Mouse (Mus musculus): ENCODE results near the gene Ssbp4. TPM values are rescaled to one million over a fixed set of nuclear protein-coding genes. Genes with fewer than 3 reads are reported as not detected.

The Ssbp4 gene
- total RNA-seq (2012; rRNA removed), result 80.2 and 84.9 TPM in 2 replicates
- 100 to 1,000 TPM in 1 of 2 experiments, not detected in 1; 212 TPM for polyA plus RNA-seq (2012; ENCODE audit: insufficient read depth in 1 of 2, insufficient read length in 2 of 2, low read depth in 1 of 2, low replicate concordance in 2 of 2, missing spikeins in 1 of 2)

- peaks cover 0 to 8% of the 10 kb centered on the region in 2 experiments; a peak in 3 of 4 replicates for H3K4me1 ChIP-seq (ENCODE audit: control insufficient read depth in 1 of 2, insufficient read depth in 2 of 2, low read length in 2 of 2)
- H3K36me3 ChIP-seq (ENCODE audit: control insufficient read depth in 1 of 2, insufficient read depth in 2 of 2, low read length in 2 of 2), result no peaks in the 10 kb centered on the region; a peak in 1 of 4 replicates
Measured at GRCm38 (mm10) chr8:70608749-70609367, at the start of gene Ssbp4. Gene Ssbp4 (minus strand): TSS chr8:70608872.

GRCm38 (mm10) chr8:70657739-70658138 is 49.1 kb upstream of the Ssbp4 start:
- Histone ChIP-seq H3K4me1 (ENCODE audit: control insufficient read depth in 1 of 2, insufficient read depth in 2 of 2, low read length in 2 of 2) (peaks cover 4 to 9% of the 10 kb centered on the region in 2 experiments; a peak in 3 of 4 replicates), H3K27me3 (ENCODE audit: control insufficient read depth in 1 of 2, insufficient read depth in 2 of 2, low read length in 2 of 2) (no peaks in the 10 kb centered on the region), H3K9me3 (replicated peaks; ENCODE audit: insufficient read depth, low read length) (no peaks in the 10 kb centered on the region), H3K27ac (ENCODE audit: control insufficient read depth, low read depth, low read length) (no peak overlapping the region), H3K4me3 (ENCODE audit: control insufficient read depth in 1 of 2, insufficient read depth in 1 of 2, low read depth in 2 of 2, low read length in 2 of 2) (no peak overlapping the region), H3K9ac (ENCODE audit: control insufficient read depth, low read depth, low read length, poor library complexity, severe bottlenecking) (no peak overlapping the region), H3K36me3 (ENCODE audit: control insufficient read depth in 1 of 2, insufficient read depth in 2 of 2, low read length in 2 of 2) (no peaks in the 10 kb centered on the region), H3K79me2 (ENCODE audit: control insufficient read depth, insufficient read depth, low read length, poor library complexity) (no peaks in the 10 kb centered on the region)
- TF ChIP-seq MYC (IDR thresholded peaks at IDR 0.05; ENCODE audit: low read depth, low read length) (no peak), ZMIZ1 (IDR thresholded peaks at IDR 0.05; ENCODE audit: low read depth, low read length) (no peak), TBP (IDR thresholded peaks at IDR 0.05; ENCODE audit: low read depth, low read length) (no peak), CHD1 (IDR thresholded peaks at IDR 0.05; ENCODE audit: low read depth, low read length) (no peak), MXI1 (IDR thresholded peaks at IDR 0.05; ENCODE audit: low read depth, low read length) (no peak), ETS1 (IDR thresholded peaks at IDR 0.05; ENCODE audit: low read depth, low read length) (no peak), KAT2A (conservative IDR thresholded peaks at IDR 0.05; ENCODE audit: low read depth, low read length) (no peak), ZNF384 (IDR thresholded peaks at IDR 0.05; ENCODE audit: low read depth, low read length) (no peak), RAD21 (IDR thresholded peaks at IDR 0.05; ENCODE audit: low read depth, low read length) (no peak), HCFC1 (IDR thresholded peaks at IDR 0.05; ENCODE audit: low read depth, low read length) (no peak), GABPA (IDR thresholded peaks at IDR 0.05; ENCODE audit: low read depth, low read length) (no peak), TAL1 (IDR thresholded peaks at IDR 0.05; ENCODE audit: low read length) (no peak), POLR2A (IDR thresholded peaks at IDR 0.05; ENCODE audit: control insufficient read depth in 1 of 2, insufficient read depth in 1 of 2, low read depth in 1 of 2, low read length in 2 of 2, poor library complexity in 1 of 2) (no peak), MAZ (IDR thresholded peaks at IDR 0.05; ENCODE audit: low read depth, low read length) (no peak)
- DNase-seq (ENCODE audit: low read depth, low spot score), result no peak

More at GRCm38 (mm10) chr8:70608749-70609367, at the start of gene Ssbp4:
- Histone ChIP-seq H3K9me3 (replicated peaks; ENCODE audit: insufficient read depth, low read length) (no peaks in the 10 kb centered on the region), H3K9ac (ENCODE audit: control insufficient read depth, low read depth, low read length, poor library complexity, severe bottlenecking) (peak within 1 kb of the TSS; percentile 96), H3K27ac (ENCODE audit: control insufficient read depth, low read depth, low read length) (peak within 1 kb of the TSS; percentile 87), H3K27me3 (ENCODE audit: control insufficient read depth in 1 of 2, insufficient read depth in 2 of 2, low read length in 2 of 2) (no peaks in the 10 kb centered on the region), H3K4me3 (ENCODE audit: control insufficient read depth in 1 of 2, insufficient read depth in 1 of 2, low read depth in 2 of 2, low read length in 2 of 2) (peak within 1 kb of the TSS; percentile 88 to 92), H3K79me2 (ENCODE audit: control insufficient read depth, insufficient read depth, low read length, poor library complexity) (peaks cover 29% of the 10 kb centered on the region)
- DNase-seq (ENCODE audit: low read depth, low spot score), result no peak
- peak; percentile 69 for TF ChIP-seq ZNF384 (IDR thresholded peaks at IDR 0.05; ENCODE audit: low read depth, low read length)
- no peak for TF ChIP-seq MAFK (IDR thresholded peaks at IDR 0.05; ENCODE audit: borderline replicate concordance, low read depth, low read length)
- TF ChIP-seq TCF12 (IDR thresholded peaks at IDR 0.05; ENCODE audit: low read depth, low read length), result no peak
- TF ChIP-seq MYC (IDR thresholded peaks at IDR 0.05; ENCODE audit: low read depth, low read length), result peak; percentile 86; the same call in 1 of the 2 replicates
- no peak for TF ChIP-seq RCOR1 (IDR thresholded peaks at IDR 0.05; ENCODE audit: low read depth, low read length)
- TF ChIP-seq MXI1 (IDR thresholded peaks at IDR 0.05; ENCODE audit: low read depth, low read length), result 0 out of 2 replicates have a peak, but pooled peaks have one; percentile 5
- no peak for TF ChIP-seq CTCF (IDR thresholded peaks at IDR 0.05 in 2 of 3, conservative IDR thresholded peaks at IDR 0.05 in 1 of 3; ENCODE audit: control insufficient read depth in 1 of 3, insufficient read depth in 1 of 3, low read depth in 2 of 3, low read length in 3 of 3, poor library complexity in 1 of 3, severe bottlenecking in 1 of 3)
- 0 out of 2 replicates have a peak, but pooled peaks have one; percentile 5 for TF ChIP-seq ZMIZ1 (IDR thresholded peaks at IDR 0.05; ENCODE audit: low read depth, low read length)
- no peak for TF ChIP-seq SMC3 (IDR thresholded peaks at IDR 0.05; ENCODE audit: low read depth, low read length)
- TF ChIP-seq POLR2A (IDR thresholded peaks at IDR 0.05; ENCODE audit: control insufficient read depth in 1 of 2, insufficient read depth in 1 of 2, low read depth in 1 of 2, low read length in 2 of 2, poor library complexity in 1 of 2), result no peak; a peak in 1 of 4 replicates
- no peak for TF ChIP-seq CHD2 (IDR thresholded peaks at IDR 0.05; ENCODE audit: low read length)
- TF ChIP-seq EP300 (IDR thresholded peaks at IDR 0.05; ENCODE audit: low read depth in 1 of 2, low read length in 2 of 2), result no peak
- TF ChIP-seq ELF1 (IDR thresholded peaks at IDR 0.05; ENCODE audit: low read depth, low read length), result no peak
- no peak for TF ChIP-seq JUND (IDR thresholded peaks at IDR 0.05; ENCODE audit: low read depth, low read length)
- TF ChIP-seq POLR2AphosphoS2 (IDR thresholded peaks at IDR 0.05; ENCODE audit: low read length), result no peak
- no peak for TF ChIP-seq NELFE (IDR thresholded peaks at IDR 0.05; ENCODE audit: low read depth, low read length)
- TF ChIP-seq SIN3A (IDR thresholded peaks at IDR 0.05; ENCODE audit: low read length), result 0 out of 2 replicates have a peak, but pooled peaks have one; percentile 13
- no peak for TF ChIP-seq GATA1 (IDR thresholded peaks at IDR 0.05; ENCODE audit: low read depth, low read length)
- no peak for TF ChIP-seq UBTF (IDR thresholded peaks at IDR 0.05; ENCODE audit: borderline replicate concordance, insufficient read depth, low read depth, low read length)
- TF ChIP-seq KAT2A (conservative IDR thresholded peaks at IDR 0.05; ENCODE audit: low read depth, low read length), result no peak
- TF ChIP-seq ZC3H11A (IDR thresholded peaks at IDR 0.05; ENCODE audit: low read depth, low read length), result no peak
- no peak for TF ChIP-seq ETS1 (IDR thresholded peaks at IDR 0.05; ENCODE audit: low read depth, low read length)
- TF ChIP-seq NRF1 (IDR thresholded peaks at IDR 0.05; ENCODE audit: insufficient read depth, low read depth, low read length, poor library complexity, severe bottlenecking), result 0 out of 2 replicates have a peak, but pooled peaks have one; percentile 25
- peak; percentile 96 for TF ChIP-seq MAX (IDR thresholded peaks at IDR 0.05; ENCODE audit: low read length)
- TF ChIP-seq ZKSCAN1 (IDR thresholded peaks at IDR 0.05; ENCODE audit: low read depth, low read length), result no peak
- TF ChIP-seq CHD1 (IDR thresholded peaks at IDR 0.05; ENCODE audit: low read depth, low read length), result no peak
- TF ChIP-seq GABPA (IDR thresholded peaks at IDR 0.05; ENCODE audit: low read depth, low read length), result no peak
- TF ChIP-seq MAZ (IDR thresholded peaks at IDR 0.05; ENCODE audit: low read depth, low read length), result no peak
- TF ChIP-seq BHLHE40 (IDR thresholded peaks at IDR 0.05; ENCODE audit: borderline replicate concordance, low read depth, low read length), result no peak; the same call in 1 of the 2 replicates
- TF ChIP-seq MEF2A (IDR thresholded peaks at IDR 0.05; ENCODE audit: extremely low read depth, insufficient replicate concordance, low read depth, low read length, poor library complexity, severe bottlenecking), result no peak
- no peak for TF ChIP-seq USF1 (IDR thresholded peaks at IDR 0.05; ENCODE audit: low read depth, low read length)
- TF ChIP-seq USF2 (IDR thresholded peaks at IDR 0.05; ENCODE audit: borderline replicate concordance in 1 of 2, insufficient read depth in 1 of 2, low read depth in 1 of 2, low read length in 2 of 2), result no peak
- TF ChIP-seq RAD21 (IDR thresholded peaks at IDR 0.05; ENCODE audit: low read depth, low read length), result no peak
- TF ChIP-seq TBP (IDR thresholded peaks at IDR 0.05; ENCODE audit: low read depth, low read length), result no peak
- TF ChIP-seq HCFC1 (IDR thresholded peaks at IDR 0.05; ENCODE audit: low read depth, low read length), result 0 out of 2 replicates have a peak, but pooled peaks have one; percentile 10
- no peak for TF ChIP-seq TAL1 (IDR thresholded peaks at IDR 0.05; ENCODE audit: low read length)

All from MEL (cell line).